Mouse (Mus musculus) bone marrow, adult 2 months (tissue): Measurements from ENCODE around the gene Dcst2.

Experiments used
- CTCF ChIP-seq: fragments of 200-500 bp; IDR thresholded peaks from 2 replicates; pipeline ENCODE4 v1.5.1; 2011; ENCODE audit warnings: low read length, control low read depth; ENCODE audit not compliant: control insufficient read depth, insufficient read depth
- POLR2A ChIP-seq: fragments of 200-500 bp; IDR thresholded peaks from 2 replicates; pipeline ENCODE4 v1.6.1; 2011; ENCODE audit warnings: low read depth, mild to moderate bottlenecking, control low read depth, low read length, borderline replicate concordance; ENCODE audit not compliant: control insufficient read depth

DNA sequence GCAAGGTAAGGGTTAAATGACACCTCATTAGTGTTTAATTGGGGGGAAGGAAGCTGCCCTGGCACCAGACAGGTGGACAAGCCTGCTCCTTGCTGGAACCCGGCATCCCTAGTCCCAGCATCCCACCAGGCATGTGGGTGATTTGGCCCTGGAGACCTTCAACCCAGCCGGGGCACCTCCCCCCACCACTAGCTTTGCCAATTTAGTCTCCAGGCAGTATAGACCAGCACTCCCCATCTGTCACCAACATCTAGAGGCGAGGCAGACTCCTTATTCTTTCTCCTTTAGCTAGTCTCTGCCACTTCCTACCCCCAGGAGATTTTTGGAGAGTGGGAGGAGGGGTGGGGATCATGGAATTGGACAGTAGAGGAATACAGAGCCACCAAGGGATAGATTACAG lies 31.4 kb upstream of the Dcst2 start:
- TF ChIP-seq POLR2A (no peak), CTCF (no peak)
